Mouse (Mus musculus) megakaryocyte, embryonic 14.5 days (primary cell): Measurements from ENCODE around the gene Zfand4.

ENCODE experiments used
- FLI1 ChIP-seq: IDR thresholded peaks from 2 replicates; pipeline ENCODE4 v1.6.1; 2012; ENCODE audit warnings: low read length, inconsistent platforms, mixed read lengths
- GATA1 ChIP-seq: IDR thresholded peaks from 3 replicates; pipeline ENCODE4 v1.6.1; 2012; ENCODE audit warnings: mixed read lengths, low read length, inconsistent platforms, borderline replicate concordance

DNA sequence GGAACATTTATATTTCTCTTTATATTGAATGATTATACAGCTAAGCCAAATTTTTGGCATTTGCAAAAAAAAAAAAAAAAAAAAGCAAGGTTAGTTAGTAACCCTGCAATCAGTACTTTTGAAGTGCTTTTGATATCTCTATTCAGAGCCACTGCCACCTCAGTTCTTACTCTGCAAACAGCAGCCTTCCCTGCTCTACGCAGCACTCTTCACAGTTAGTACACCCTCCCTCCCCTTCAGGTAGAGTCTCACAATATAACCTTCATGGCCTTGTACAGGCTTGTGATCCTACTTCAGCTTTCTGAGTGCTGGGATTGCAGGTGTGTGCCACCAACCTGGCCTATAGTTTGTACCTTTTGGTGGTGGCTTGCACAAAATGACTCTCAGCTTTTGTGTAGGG, 89.4 kb downstream of the Zfand4 start:
- TF ChIP-seq FLI1 (no peak), GATA1 (no peak)
